Mouse (Mus musculus): Measurements from ENCODE around the gene Tigit. TPM values are rescaled to one million over a fixed set of nuclear protein-coding genes. Genes with fewer than 3 reads are reported as not detected.

Gene Tigit
- polyA plus RNA-seq, 1 experiment from 2014 or later: not detected

MicroRNAs encoded within 50 kb of the gene (microRNA counts, 519-probe panel; counts per million panel counts)
- not detected for microRNA mmu-miR-568

Small RNA genes lying within 50 kb of the gene (microRNA-seq; reads per million reads assigned to microRNA genes)
- not detected for gene Mir568

Other genes starting within 250 kb of the Tigit start
- gene Drd3, start 89.9 kb upstream of the Tigit start, polyA plus RNA-seq (2014; fragmentation: Nextera tagmentation; extraction: Ambion mirVana): not detected in 2 replicates
- gene Ccdc191, start 225.7 kb upstream of the Tigit start, polyA plus RNA-seq (2014; fragmentation: Nextera tagmentation; extraction: Ambion mirVana): 4.2 and 7.7 TPM in 2 replicates